In the genomic region with DNA sequence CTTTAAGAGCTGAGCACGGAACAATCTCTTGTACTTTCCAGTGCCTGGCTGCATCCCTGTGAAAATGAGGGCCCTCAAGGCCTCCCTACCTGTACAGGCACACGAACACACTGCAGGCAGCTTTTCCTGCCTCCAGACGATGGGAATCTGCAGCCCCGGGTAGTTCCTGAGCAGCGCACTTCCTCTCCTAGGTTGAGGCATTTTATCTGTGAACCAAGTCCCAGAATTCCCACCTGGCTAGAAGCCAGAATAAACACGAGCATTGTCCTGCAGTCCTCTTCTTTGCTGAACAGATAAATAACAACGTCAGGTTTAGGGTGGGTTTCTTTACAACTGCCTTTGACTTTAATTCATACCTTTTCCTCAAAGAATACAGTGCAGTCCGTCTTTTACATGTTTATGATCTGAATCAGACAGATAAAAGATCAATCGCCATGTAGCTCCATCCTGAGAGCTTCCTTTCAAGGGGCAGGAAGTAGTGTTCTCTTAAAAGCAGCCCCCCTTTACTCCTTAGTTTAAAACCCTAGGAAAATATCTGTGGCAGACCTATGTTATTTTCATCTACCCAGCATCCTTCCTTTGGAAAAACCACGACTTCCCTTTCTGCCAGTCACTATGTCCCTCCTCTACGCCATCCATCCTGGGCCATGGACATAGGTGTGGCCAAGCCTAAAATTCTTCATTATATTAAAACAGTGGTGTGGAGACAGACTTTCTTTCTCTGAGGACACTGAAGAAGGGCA, we compare ENCODE assay signal across 8 mouse cellular contexts.
DNase-seq lines count a peak whose midpoint lies in the region; ATAC-seq and TF ChIP-seq lines count a peak whose summit lies in the region.

No protein-coding gene starts in this region.

- H3K4me1 ChIP-seq in embryonic facial prominence, embryonic 14.5 days (ENCODE audit: control insufficient read depth, insufficient read depth, low read length), result 0 out of 2 replicates have a peak, but pooled peaks cover 1% of the 10 kb centered on the region
- peaks cover 7% of the 10 kb centered on the region; the same call in 1 of the 2 replicates for H3K4me1 ChIP-seq in intestine, embryonic 14.5 days (replicated peaks; ENCODE audit: control insufficient read depth, insufficient read depth, low read length)
- peaks cover 22% of the 10 kb centered on the region for H3K4me1 ChIP-seq in lung, adult 2 months (ENCODE audit: control insufficient read depth, insufficient read depth, low read length)

- H3K9me3 ChIP-seq in embryonic facial prominence, embryonic 14.5 days (ENCODE audit: control insufficient read depth, low read length), result no peaks in the 10 kb centered on the region
- no peaks in the 10 kb centered on the region for H3K9me3 ChIP-seq in intestine, embryonic 14.5 days (ENCODE audit: control insufficient read depth, low read length)

- H3K4me3 ChIP-seq in embryonic facial prominence, embryonic 14.5 days (ENCODE audit: low read depth, low read length), result no peak overlapping the region
- no peak overlapping the region for H3K4me3 ChIP-seq in intestine, embryonic 14.5 days (ENCODE audit: low read depth, low read length)
- H3K4me3 ChIP-seq in lung, adult 2 months (replicated peaks; ENCODE audit: extremely low read depth, low read depth, low read length), result peak overlapping the region; percentile 42

- no peaks in the 10 kb centered on the region for H3K27me3 ChIP-seq in embryonic facial prominence, embryonic 14.5 days (replicated peaks; ENCODE audit: control insufficient read depth, insufficient read depth, low read length)
- H3K27me3 ChIP-seq in intestine, embryonic 14.5 days (replicated peaks; ENCODE audit: control insufficient read depth, insufficient read depth, low read length), result no peaks in the 10 kb centered on the region

- H3K27ac ChIP-seq in embryonic facial prominence, embryonic 14.5 days (replicated peaks; ENCODE audit: low read depth, low read length), result peak overlapping the region; percentile 25
- H3K27ac ChIP-seq in intestine, embryonic 14.5 days (ENCODE audit: low read depth), result peak overlapping the region; percentile 6; the same call in 1 of the 2 replicates

- WGBS in embryonic facial prominence, embryonic 14.5 days, result 53% methylated on average over 11 of the region's 11 CpGs
- WGBS in intestine, embryonic 14.5 days, result 36% methylated on average over 11 of the region's 11 CpGs
- WGBS in lung, adult 2 months, result 24% methylated on average over 11 of the region's 11 CpGs

- no peak for TF ChIP-seq CTCF in lung, adult 2 months (IDR thresholded peaks at IDR 0.05; ENCODE audit: insufficient read depth, low read length)

- peak; percentile 32; the same call in 1 of the 2 replicates for TF ChIP-seq POLR2A in lung, adult 2 months (IDR thresholded peaks at IDR 0.05; ENCODE audit: borderline replicate concordance, extremely low read depth, low read depth, low read length)

- no peak for ATAC-seq in embryonic facial prominence, embryonic 14.5 days (ENCODE audit: low read depth)
- ATAC-seq in intestine, embryonic 14.5 days (replicated peaks; ENCODE audit: low FRiP score, low TSS enrichment, low read depth), result 0 out of 2 replicates have a peak, but pooled peaks have one; percentile 40

- H3K4me2 ChIP-seq in embryonic facial prominence, embryonic 14.5 days (ENCODE audit: low read depth, low read length), result no peak overlapping the region
- peak overlapping the region; percentile 14 for H3K4me2 ChIP-seq in intestine, embryonic 14.5 days (ENCODE audit: low read length)

- peak; percentile 43 to 80 for DNase-seq in adrenal gland, adult (ENCODE audit: inconsistent age in 2 of 2, low spot score in 1 of 2)
- DNase-seq in adrenal gland, postnatal 4 days (ENCODE audit: low spot score in 2 of 2), result no peak
- DNase-seq in embryonic facial prominence, embryonic 14.5 days (ENCODE audit: low spot score), result peak; percentile 56
- no peak for DNase-seq in intestine, embryonic 14.5 days (ENCODE audit: low spot score)
- no peak for DNase-seq in lung, adult 2 months
- no peak for DNase-seq in Muller cell, postnatal 12 days (ENCODE audit: inconsistent ontology term)
- no peak for DNase-seq in cerebellum, adult 9-11 months
- DNase-seq in layer of hippocampus, postnatal 14 days (ENCODE audit: low spot score in 2 of 2), result no peak

- H3K36me3 ChIP-seq in embryonic facial prominence, embryonic 14.5 days (ENCODE audit: control insufficient read depth, insufficient read depth, low read length), result no peaks in the 10 kb centered on the region
- H3K36me3 ChIP-seq in intestine, embryonic 14.5 days (ENCODE audit: control insufficient read depth, insufficient read depth, low read length), result no peaks in the 10 kb centered on the region

- no peak overlapping the region for H3K9ac ChIP-seq in embryonic facial prominence, embryonic 14.5 days (ENCODE audit: low read depth, low read length)
- H3K9ac ChIP-seq in intestine, embryonic 14.5 days (ENCODE audit: low read length), result no peak overlapping the region

Comparison
In these comparisons a context has a peak if more than half of its experiments do, and no peak if none do; other contexts are left out.
1. DNase-seq: peak in adrenal gland, adult (2 of 2) and embryonic facial prominence, embryonic 14.5 days (single experiment); none in adrenal gland, postnatal 4 days (0 of 2), intestine, embryonic 14.5 days (single experiment), lung, adult 2 months (single experiment), Muller cell, postnatal 12 days (single experiment), cerebellum, adult 9-11 months (single experiment) and layer of hippocampus, postnatal 14 days (0 of 2).